Mouse (Mus musculus) mesoderm, embryonic 11.5 days (tissue): ENCODE measurements around the gene Phf21a.

ENCODE experiments used
- DNase-seq: peaks from one replicate; pipeline ENCODE4 v3.0.0-alpha.2; 2012; ENCODE audit warnings: low read depth, low spot score

Phf21a gene

DNA sequence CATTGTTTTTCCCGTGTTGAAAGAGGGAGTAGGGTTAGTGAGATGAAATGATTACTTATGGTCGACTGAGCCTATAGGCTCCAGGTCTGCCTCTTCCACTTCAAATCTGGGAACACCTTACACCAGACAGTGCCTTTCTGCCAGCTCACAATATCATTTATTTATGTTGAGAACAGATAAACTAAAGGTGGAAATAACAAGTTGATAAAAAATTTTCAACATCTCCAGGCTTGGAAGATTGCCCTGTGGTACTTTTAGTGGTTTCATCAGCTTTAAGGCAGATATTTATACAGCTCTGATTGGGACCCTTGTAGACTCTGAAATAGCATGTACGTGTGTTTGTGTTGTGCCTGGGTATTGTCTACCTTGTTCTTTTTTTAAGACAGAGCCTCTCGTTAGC, 83.4 kb downstream of the Phf21a start:
- no peak for DNase-seq

DNA sequence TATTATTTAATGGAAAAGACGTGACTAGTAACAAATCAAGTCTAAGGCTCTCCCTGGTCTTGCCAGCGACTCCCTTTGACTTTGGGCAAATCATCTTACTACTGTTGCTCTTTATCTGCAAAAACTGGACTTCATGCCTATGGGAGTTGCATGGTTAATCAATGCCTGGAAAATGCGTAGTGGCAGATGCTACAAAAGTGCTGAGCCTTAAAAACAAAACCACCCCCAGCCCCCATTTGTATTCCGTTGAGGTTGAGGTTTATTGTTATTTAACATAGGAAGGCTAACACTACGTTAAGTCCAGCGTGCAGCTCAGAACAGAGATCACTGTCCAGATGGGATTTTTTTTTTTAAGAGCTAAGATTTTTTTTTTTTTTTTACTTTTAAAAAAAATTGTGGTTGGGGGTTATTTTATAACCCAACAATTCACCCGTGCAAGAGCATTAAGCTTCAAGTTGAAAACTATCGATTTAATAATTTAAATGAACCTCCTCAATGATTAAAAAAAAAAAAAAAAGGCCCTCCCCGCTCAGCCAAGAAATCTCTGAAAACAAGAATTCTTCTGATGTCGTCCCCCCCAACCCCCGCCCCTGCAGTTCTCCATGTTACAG, 89.3 kb downstream of the Phf21a start:
- peak; percentile 12 for DNase-seq

GRCm38 (mm10) chr2:92182981-92183501, 90.1 kb downstream of the Phf21a start:
- peak; percentile 91 for DNase-seq

- DNase-seq = peak; percentile 93
Measured at GRCm38 (mm10) chr2:92183613-92184076, 90.7 kb downstream of the Phf21a start.

GRCm38 (mm10) chr2:92184077-92184921, 91.4 kb downstream of the Phf21a start:
- peak; percentile 79 for DNase-seq

GRCm38 (mm10) chr2:92185062-92185765, 92.3 kb downstream of the Phf21a start:
- DNase-seq = peak; percentile 75

GRCm38 (mm10) chr2:92185766-92186450, 93.0 kb downstream of the Phf21a start:
- no peak for DNase-seq

DNA sequence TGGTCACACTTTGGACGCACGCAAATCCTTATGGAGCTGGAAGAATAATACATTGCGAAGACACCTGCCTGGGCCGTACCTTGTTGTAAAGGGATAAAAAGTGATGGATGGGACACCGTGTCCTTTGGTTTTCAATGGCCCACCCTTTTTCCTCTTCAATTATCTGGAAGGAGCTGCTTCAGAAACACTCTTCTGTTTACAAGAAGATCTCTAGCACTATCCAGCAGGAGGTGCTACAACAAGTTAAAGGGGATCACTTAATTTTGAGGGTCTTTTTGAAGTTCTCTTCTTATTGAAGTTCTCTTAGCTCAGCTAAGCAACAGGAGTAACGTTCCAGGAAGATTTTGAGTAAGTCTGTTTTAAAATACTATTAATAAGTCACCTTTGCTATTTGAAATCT, 94.1 kb downstream of the Phf21a start:
- DNase-seq = no peak

DNA sequence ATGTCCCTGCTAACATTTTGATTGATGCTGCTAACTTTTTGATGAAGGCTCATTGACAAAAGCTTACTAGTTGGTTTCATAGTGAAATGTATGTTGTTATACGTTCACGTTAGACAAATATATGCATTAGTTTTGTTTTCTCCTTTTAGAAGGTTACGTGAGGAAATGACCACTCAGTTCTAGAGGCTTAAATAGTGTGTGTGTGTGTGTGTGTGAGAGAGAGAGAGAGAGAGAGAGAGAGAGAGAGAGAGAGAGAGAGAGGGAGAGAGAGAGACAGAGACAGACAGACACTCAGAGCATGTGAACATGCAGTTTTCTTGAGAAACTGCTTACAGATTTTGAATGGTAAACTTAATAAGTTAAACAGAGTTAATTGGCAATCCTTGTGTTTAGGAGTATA, 95.8 kb downstream of the Phf21a start:
- no peak for DNase-seq

GRCm38 (mm10) chr2:92190960-92191359, 98.0 kb downstream of the Phf21a start:
- no peak for DNase-seq

DNA sequence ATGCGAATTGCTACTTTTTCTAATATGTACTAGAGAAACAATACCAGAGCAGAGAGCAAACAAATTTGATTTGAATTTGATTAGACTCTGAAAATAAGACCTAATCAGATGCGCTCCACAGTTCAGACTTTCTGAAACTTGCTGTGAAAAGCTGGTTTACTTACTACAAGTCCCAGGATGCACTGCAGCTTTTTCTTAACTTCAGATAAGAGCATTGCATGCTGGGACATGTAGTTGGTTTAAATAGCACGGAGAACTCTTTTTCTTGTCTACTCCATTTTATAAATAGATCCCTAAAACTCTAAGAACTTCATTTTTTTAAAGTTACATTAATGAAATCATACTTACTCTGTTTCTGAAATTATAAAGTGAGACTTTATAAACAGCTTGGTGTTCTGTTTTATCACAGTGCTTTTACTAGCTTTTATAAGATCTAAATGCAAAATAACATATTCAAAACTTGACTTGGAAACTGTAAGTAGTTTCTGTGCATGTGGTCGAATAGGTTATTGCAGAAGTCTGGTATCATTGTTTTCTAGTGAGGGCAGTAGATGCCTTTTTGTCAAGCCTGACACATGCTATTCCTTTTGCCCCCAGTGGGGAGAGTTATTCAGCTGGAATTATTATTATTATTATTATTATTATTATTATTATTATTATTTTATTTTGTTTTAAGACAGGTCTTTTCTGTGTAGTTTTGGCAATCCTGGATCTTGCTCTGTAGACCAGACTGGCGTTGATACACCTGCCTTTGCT, 99.1 kb downstream of the Phf21a start:
- DNase-seq = peak; percentile 56

DNA sequence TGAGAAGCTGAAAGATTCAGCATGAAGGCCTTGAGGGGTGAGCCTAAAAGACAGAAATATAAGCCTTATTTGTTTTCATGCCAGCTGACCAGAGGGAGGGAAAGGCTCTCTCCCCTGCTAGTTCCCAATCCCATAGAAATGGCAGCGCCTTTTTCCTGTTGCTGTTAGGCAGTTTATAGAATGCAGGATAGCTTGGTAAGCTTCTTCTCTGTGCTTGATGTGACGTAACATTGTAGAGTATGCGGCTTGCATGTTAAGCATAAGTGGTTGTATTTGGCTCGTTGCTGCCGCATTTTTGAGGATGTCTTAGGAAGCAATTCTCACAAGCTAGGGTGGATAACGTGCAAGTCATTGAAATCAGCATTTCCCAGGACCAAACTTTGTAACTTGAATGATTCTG, 105.2 kb downstream of the Phf21a start:
- DNase-seq = no peak

DNA sequence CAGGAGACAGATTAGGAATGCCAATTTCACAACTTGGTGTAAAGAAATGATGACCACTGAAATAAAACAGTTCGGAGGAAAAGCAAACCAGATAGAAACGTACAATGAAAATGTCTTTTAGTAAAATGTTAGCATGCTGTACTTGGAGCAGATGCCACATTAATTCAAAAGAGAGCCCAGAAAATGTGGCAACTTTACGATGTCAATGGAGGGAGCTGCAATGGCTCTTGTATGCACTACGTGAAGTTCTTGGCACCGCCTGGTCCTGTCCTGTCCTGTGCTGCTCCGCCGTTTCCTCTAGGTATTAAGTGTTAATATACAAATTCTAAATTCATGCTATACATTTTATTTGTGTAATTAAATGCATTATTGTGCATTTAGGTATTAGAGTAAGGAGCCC, 105.8 kb downstream of the Phf21a start:
- DNase-seq = no peak

DNA sequence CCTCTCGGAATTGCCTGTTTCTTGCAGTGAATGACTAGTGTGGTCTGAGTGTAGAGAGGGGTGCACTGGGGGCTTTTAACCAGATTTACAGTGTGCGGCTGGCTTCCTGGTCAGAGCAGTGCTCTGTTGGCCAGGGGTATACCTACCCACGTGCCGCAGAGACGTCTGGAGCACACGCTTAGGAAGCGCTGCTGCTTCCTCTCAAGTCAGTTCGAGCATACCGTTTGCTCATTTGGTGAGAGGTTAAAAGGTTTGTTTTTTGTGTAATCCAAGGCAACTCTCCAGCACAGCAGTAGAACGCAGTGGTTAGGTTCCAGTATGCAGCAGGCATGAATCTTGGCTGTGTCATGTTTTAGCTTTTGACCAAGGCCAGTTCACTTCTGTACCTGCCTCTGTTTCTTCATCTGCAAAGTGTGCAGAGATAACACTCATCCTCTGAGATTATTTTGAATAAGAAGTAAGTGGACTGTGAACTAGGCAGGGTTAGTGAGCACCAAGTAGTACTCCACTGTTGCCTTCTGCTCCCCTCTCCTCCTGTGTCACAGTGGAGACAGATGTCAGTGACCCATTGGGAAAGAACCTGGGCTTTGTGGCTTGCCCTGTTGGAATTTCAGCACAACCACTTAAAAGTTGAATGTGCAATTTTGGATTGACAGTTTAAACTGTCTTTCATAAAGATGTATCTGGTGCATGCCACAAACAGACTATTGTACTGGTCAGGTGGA, 106.8 kb downstream of the Phf21a start:
- no peak for DNase-seq

DNA sequence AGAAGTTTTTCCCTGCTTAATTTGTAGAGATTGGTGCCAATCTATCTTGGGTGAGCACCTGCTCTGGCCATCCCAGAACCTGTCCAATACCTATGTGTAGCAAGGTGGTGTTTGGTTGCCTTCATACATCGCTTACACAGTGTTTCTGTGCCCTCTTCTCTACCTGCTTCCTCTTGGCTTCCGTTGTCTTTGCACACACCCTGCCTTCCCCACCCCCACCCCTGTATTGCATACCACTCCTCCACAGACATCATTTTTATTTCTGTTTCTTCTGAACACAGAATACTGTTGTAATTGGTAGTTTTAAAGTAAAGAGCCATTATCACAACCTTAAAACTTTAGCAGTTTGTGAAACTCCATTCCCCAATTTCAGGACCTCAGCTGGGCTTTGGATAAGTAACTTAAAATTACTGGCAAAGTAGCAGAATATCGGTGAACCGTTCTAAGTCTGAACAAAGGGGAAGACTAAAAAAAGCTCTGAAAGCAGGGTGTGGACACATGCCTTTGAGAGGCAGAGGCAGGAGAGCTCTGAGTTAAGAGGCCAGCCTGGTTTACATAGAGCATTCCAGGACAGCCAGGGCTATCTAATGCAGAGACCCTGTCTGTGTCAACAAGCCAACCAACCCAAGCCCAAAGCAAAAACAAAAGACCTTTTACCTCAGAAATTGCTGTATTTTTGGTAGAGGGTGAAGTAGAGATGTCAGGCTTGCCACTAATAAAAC, 109.6 kb downstream of the Phf21a start:
- no peak for DNase-seq

- no peak for DNase-seq
Measured at GRCm38 (mm10) chr2:92205010-92205639, 112.2 kb downstream of the Phf21a start.

DNA sequence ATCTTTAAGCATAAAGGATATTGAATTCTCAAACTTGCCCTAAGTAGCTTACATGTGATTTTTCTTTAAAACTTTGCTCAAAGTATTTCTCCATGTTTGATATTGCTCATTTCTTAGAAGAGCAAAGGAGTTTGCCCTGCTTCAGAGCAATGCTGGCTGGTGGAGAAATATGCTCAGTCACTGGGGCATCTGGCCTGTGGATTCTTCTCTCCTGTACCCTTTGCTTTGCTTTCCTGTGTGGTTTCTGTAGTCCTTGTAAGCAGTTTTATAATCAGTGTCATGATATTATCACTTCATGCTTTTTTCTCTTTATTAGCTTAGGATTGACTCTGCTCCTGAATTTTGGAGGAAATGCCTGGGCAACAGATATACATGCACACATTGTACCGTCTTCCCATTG, 117.5 kb downstream of the Phf21a start:
- no peak for DNase-seq

- no peak for DNase-seq
Measured at GRCm38 (mm10) chr2:92221431-92221830, 128.5 kb downstream of the Phf21a start.

- no peak for DNase-seq
Measured at GRCm38 (mm10) chr2:92225592-92225991, 132.7 kb downstream of the Phf21a start.
